Mouse (Mus musculus) kidney, adult 2 months (tissue): ENCODE results near the gene Pkn1.

Source experiments
- CTCF ChIP-seq: fragments of 200-500 bp; conservative IDR thresholded peaks from 2 replicates; pipeline ENCODE4 v1.5.1; 2011; ENCODE audit warnings: low read depth, mild to moderate bottlenecking, control low read depth, low read length, moderate library complexity, mixed read lengths; ENCODE audit not compliant: insufficient read depth, insufficient read length
- POLR2A ChIP-seq: fragments of 200-500 bp; IDR thresholded peaks from one replicate; pipeline ENCODE4 v1.6.1; 2011; ENCODE audit warnings: low read depth, low read length, control low read depth

- TF ChIP-seq CTCF (no peak), POLR2A (no peak)
These were observed 30.0 kb downstream of the Pkn1 start for GRCm38 (mm10) chr8:83669013-83669412.
